Mouse (Mus musculus): ENCODE results near the gene Rbm43.
A peak's percentile ranks its signal among the peaks of the same experiment; 100 is the strongest.

Rbm43 gene

DNA sequence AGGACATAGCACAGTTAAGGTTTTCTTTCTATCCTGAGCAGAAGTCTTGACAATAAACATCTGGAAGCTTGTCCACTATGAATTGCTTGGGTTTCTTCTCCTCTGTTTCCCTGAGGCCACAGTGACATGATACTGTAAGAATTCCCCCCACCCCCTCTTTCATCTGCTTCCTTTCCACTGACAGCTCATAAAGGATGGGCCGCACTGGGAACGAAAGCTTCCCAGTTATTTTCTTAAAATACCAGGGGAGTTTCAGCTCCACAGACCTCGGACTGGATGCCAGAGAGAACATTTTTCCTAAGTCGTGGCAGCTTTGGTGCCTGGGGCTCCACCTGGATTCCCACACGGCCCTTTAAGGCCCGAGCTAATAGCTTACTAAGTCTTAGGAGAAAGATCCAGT is 22.2 kb downstream of the Rbm43 start:
- peak; percentile 18 to 40 for DNase-seq

DNA sequence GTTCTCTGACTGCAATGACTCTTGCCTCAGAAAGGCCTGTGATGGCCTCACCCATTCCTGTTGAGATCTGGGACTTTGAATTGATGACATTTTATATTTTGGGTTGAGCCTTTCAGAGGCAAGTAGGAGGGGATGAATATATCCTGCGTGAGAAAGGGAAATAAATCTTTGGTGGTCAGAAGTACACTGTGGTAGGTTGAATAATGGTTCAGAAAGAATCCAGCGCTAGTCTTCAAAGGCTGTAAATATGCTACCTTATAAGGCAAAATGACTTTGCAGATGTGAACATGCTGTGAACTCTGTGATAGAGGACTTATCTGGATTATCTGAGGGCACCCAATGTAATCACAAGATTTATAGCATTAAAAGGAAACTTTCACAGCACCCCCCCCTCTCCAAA is 23.1 kb downstream of the Rbm43 start:
- DNase-seq: no peak

DNA sequence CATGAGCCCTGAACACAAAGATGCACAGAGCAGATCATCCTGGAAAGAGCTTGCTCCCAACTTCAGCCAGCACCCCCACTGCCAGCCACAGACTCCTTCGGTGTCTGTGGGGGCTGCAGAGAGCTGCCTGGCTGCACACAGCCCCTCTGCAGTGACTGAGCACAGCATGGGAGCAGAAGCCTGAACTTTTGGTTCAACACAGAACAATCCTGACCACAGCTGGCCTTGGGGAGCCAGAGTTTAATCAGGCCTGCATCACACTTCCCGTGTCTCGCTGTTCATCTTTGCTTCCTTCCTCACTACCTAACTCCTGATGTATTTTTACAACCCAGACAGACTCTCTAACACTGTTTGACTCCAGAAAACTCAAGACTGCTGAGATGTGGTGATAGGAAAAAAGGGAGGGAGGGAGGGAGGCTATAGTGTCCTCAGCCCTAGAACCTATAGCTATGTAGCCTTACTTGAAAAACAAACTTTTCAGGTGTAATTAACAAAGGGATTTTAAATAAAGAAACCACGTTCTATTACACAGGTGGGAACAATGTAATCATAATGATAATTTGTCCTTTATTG is 27.3 kb downstream of the Rbm43 start:
- DNase-seq: no peak

DNA sequence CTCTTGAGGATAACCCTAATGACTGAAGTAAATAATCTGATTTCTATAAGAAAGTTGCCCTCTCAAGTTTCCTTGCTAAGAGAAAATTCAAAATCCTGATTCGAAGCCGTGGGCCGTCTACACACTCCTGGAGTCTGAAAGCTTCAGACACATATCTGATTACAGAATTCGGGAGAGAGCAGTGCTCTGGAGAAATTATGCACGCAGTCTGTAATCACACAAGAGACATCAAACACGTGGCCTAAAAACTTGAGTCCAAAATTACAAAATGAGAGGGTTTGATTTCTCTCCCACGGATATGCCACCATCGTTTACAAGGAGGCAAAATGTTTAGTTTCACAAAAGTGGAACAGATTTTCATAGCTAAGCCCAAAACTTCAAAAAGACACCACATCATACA is 29.3 kb downstream of the Rbm43 start:
- no peak for DNase-seq

DNA sequence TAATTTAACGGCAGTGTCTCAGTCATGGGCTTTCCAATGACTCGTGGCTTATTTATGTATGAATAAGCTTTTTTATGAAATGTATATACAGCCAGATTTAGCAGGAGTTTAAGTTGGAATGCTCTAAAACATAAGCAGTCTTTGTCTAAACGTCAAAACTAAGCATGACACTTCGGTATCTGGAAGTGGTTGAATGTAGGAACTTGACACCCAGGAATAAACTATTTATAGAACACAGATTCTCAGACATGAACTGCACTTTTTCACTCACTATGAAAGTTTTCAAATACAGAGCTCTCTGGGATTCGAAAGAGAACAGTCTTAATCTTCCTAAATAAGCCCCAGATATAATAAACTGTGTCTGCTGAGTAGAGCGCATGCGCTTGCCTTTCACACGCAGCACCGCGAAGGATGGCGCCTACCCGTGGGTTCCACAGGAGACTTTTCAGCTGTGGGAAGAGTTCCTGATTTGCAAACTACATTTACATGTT is 42.5 kb downstream of the Rbm43 start:
- DNase-seq: no peak

DNA sequence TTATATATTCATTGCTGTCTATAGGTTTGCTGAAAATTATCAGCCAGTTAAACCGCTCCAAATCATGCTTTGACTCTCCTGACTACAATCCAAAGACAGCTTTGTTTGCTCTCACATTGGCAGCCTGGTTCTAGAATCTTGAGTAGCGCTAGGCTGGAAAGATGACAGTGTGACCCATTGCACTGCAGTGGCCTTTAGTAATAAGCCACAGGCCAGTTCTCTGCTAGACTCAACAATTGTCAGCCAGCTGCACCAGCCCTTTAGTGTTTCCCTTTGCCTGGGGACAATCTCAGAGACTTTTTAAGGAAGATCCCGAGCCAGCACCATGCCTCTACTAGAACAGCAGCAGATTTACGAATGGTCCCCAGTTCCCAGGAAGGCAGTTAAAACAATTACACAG is 44.0 kb downstream of the Rbm43 start:
- no peak for DNase-seq

DNA sequence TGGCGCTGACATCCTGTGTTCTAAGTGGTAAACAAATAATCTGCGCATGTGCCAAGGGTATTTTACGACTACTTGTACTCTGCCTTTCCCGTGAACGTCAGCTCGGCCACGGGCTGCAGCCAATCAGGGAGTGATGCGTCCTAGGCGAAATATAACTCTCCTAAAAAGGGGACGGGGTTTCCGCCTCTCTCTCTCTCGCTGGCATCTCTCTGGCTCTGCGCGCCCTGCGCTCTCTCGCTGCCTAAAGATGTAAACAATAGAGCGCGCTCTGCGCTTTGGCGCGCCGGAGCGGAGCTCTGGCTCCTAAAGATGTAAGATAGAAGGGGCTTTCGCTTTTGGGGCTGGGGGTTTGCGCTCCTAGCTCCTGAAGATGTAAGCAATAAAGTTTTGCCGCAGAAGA is 44.8 kb downstream of the Rbm43 start:
- DNase-seq: peak; percentile 12 to 49

DNA sequence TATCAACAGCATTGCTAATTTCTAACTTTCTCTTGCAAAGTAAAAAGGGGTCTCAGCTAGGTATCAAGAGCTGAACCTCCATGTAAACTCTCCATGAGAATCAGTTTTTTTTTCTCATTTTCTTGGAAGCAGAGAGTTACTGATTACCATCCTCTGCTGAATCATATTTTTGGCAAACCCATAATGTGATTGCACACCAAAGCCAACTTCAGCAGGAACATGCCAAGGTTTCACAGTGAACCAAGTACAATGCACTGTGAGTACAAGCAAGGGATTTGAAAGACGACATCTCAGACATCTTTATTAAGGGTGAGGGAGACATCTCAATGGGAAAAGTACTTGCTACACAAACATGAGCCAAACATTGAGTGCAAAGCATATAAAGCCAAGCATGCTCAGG is 54.8 kb downstream of the Rbm43 start:
- DNase-seq: no peak

All from kidney, postnatal 25 days (tissue).